ENCODE assay signal across 19 mouse cellular contexts in the genomic region with DNA sequence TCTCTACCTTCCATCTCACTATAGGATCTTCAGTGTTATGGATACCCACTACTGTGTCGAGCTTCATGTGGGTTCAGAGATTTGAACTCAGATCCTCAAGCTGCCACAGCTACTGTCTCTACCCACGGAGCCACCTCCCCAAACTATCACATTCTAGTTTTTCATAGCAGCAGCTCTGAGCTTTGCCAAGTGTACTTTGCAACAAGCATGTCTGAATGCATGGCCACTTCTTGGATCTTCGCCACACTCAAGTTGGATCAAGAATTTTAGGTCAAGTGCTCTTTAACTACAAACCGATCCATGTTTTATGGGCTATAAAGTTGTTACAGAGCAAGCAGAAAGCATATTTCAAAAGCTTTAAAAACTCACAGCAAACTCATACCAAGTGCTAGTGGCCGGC.
DNase-seq lines count a peak whose midpoint lies in the region; ATAC-seq and TF ChIP-seq lines count a peak whose summit lies in the region.
"Had no signal": no experiment of that assay in that cellular context is flagged by ENCODE, and none has a peak within 500 bp of the region (broad histone marks: within the 10 kb centered on the region; RNA-seq: fewer than 3 reads in every experiment).

No protein-coding gene starts in this region.

- no peak overlapping the region for H3K4me3 ChIP-seq in kidney, postnatal 0 days (replicated peaks; ENCODE audit: low read depth, low read length)
- no peak overlapping the region for H3K4me3 ChIP-seq in limb, embryonic 14.5 days (replicated peaks; ENCODE audit: low read length)
- no peak overlapping the region for H3K4me3 ChIP-seq in midbrain, embryonic 13.5 days (replicated peaks)
- H3K4me3 ChIP-seq: embryonic facial prominence, embryonic 13.5 days; heart, adult 2 months; hindbrain, embryonic 15.5 days; intestine, embryonic 15.5 days; limb, embryonic 12.5 days had no signal

- ATAC-seq in kidney, postnatal 0 days (replicated peaks; ENCODE audit: low FRiP score, low read depth): no peak
- ATAC-seq in limb, embryonic 14.5 days (ENCODE audit: low FRiP score, low read depth): no peak
- ATAC-seq in midbrain, embryonic 13.5 days: no peak
- ATAC-seq: forebrain, embryonic 14.5 days; intestine, embryonic 15.5 days had no signal

- no peak overlapping the region for H3K9ac ChIP-seq in kidney, postnatal 0 days (ENCODE audit: low read depth, low read length)
- H3K9ac ChIP-seq in limb, embryonic 14.5 days (ENCODE audit: low read depth, low read length, severe bottlenecking): no peak overlapping the region
- H3K9ac ChIP-seq in midbrain, embryonic 13.5 days (replicated peaks): no peak overlapping the region
- H3K9ac ChIP-seq: embryonic facial prominence, embryonic 13.5 days; hindbrain, embryonic 15.5 days; intestine, embryonic 15.5 days; limb, embryonic 12.5 days had no signal

- H3K4me2 ChIP-seq in kidney, postnatal 0 days (ENCODE audit: low read length): no peak overlapping the region
- H3K4me2 ChIP-seq in limb, embryonic 14.5 days (replicated peaks; ENCODE audit: low read depth, low read length, severe bottlenecking): no peak overlapping the region
- H3K4me2 ChIP-seq in midbrain, embryonic 13.5 days (replicated peaks): no peak overlapping the region
- H3K4me2 ChIP-seq: embryonic facial prominence, embryonic 13.5 days; hindbrain, embryonic 15.5 days; intestine, embryonic 15.5 days; limb, embryonic 12.5 days had no signal

- H3K4me1 ChIP-seq in kidney, postnatal 0 days (replicated peaks; ENCODE audit: insufficient read depth, low read length): no peaks in the 10 kb centered on the region
- peaks cover 3% of the 10 kb centered on the region; the same call in 1 of the 2 replicates for H3K4me1 ChIP-seq in limb, embryonic 14.5 days (ENCODE audit: control insufficient read depth, insufficient read depth, low read length)
- H3K4me1 ChIP-seq in midbrain, embryonic 13.5 days (replicated peaks): no peaks in the 10 kb centered on the region
- H3K4me1 ChIP-seq: embryonic facial prominence, embryonic 13.5 days; hindbrain, embryonic 15.5 days; intestine, embryonic 15.5 days had no signal

- no peak overlapping the region for H3K27ac ChIP-seq in kidney, postnatal 0 days
- no peak overlapping the region for H3K27ac ChIP-seq in limb, embryonic 14.5 days (replicated peaks; ENCODE audit: low read depth, low read length)
- no peak overlapping the region for H3K27ac ChIP-seq in midbrain, embryonic 13.5 days
- H3K27ac ChIP-seq: embryonic facial prominence, embryonic 13.5 days; heart, adult 2 months; hindbrain, embryonic 15.5 days; intestine, embryonic 15.5 days; limb, embryonic 12.5 days; stomach, postnatal 0 days had no signal

- DNase-seq in NIH3T3 (ENCODE audit: low read depth): peak; percentile 12
- peak; percentile 29 for DNase-seq in kidney, adult 18-20 months
- DNase-seq in kidney, postnatal 0 days (ENCODE audit: low spot score): peak; percentile 89
- DNase-seq in limb, embryonic 14.5 days (ENCODE audit: low spot score): peak; percentile 61
- no peak for DNase-seq in right cerebral cortex, postnatal 10 days (ENCODE audit: low spot score in 2 of 2)
- no peak for DNase-seq in right cerebral cortex, adult 2 months (ENCODE audit: low spot score in 2 of 2)
- DNase-seq: adrenal gland, adult 2 months; cerebellum, adult 9-11 months; gastrocnemius, postnatal 10 days; heart, adult 2 months; heart, postnatal 4 days; right cerebral cortex, postnatal 4 days had no signal

- no peak for TF ChIP-seq CTCF in kidney, postnatal 0 days (IDR thresholded peaks at IDR 0.05; ENCODE audit: low read depth)

- TF ChIP-seq POLR2A in limb, embryonic 14.5 days (IDR thresholded peaks at IDR 0.05; ENCODE audit: borderline replicate concordance, extremely low read depth, insufficient read depth, insufficient read length): no peak

- peaks cover 7% of the 10 kb centered on the region; the same call in 1 of the 2 replicates for H3K36me3 ChIP-seq in kidney, postnatal 0 days (ENCODE audit: insufficient read depth, low read length)
- peaks cover 12% of the 10 kb centered on the region for H3K36me3 ChIP-seq in limb, embryonic 14.5 days (ENCODE audit: control insufficient read depth, insufficient read depth, low read length)
- peaks cover 14% of the 10 kb centered on the region for H3K36me3 ChIP-seq in midbrain, embryonic 13.5 days
- H3K36me3 ChIP-seq: hindbrain, embryonic 15.5 days; intestine, embryonic 15.5 days had no signal

- no peaks in the 10 kb centered on the region for H3K9me3 ChIP-seq in kidney, postnatal 0 days (replicated peaks; ENCODE audit: low read length)
- H3K9me3 ChIP-seq in limb, embryonic 14.5 days (ENCODE audit: control insufficient read depth, low read length): no peaks in the 10 kb centered on the region; the same call in 1 of the 2 replicates
- H3K9me3 ChIP-seq in midbrain, embryonic 13.5 days: 0 out of 2 replicates have a peak, but pooled peaks cover 3% of the 10 kb centered on the region
- H3K9me3 ChIP-seq: embryonic facial prominence, embryonic 13.5 days; hindbrain, embryonic 15.5 days; intestine, embryonic 15.5 days had no signal

- 57% methylated on average over 5 of the region's 5 CpGs for WGBS in kidney, postnatal 0 days
- 41% methylated on average over 5 of the region's 5 CpGs for WGBS in limb, embryonic 14.5 days
- WGBS in midbrain, embryonic 13.5 days: 93% methylated on average over 5 of the region's 5 CpGs

- H3K27me3 ChIP-seq in kidney, postnatal 0 days (ENCODE audit: insufficient read depth, low read length): no peaks in the 10 kb centered on the region
- H3K27me3 ChIP-seq in limb, embryonic 14.5 days (ENCODE audit: control insufficient read depth, insufficient read depth, low read length): no peaks in the 10 kb centered on the region
- no peaks in the 10 kb centered on the region for H3K27me3 ChIP-seq in midbrain, embryonic 13.5 days
- H3K27me3 ChIP-seq: embryonic facial prominence, embryonic 13.5 days; hindbrain, embryonic 15.5 days; intestine, embryonic 15.5 days; limb, embryonic 12.5 days had no signal

Comparison
In these comparisons a context has a peak if more than half of its experiments do, and no peak if none do; other contexts are left out.
1. DNase-seq: peak in NIH3T3 (single experiment), kidney, adult 18-20 months (single experiment), kidney, postnatal 0 days (single experiment) and limb, embryonic 14.5 days (single experiment); none in right cerebral cortex, postnatal 10 days (0 of 2) and right cerebral cortex, adult 2 months (0 of 2).